Mouse (Mus musculus): Measurements from ENCODE around the gene Slc17a7. TPM values are rescaled to one million over a fixed set of nuclear protein-coding genes. Genes with fewer than 3 reads are reported as not detected.
"Not testable (repeated sequence)": the region's sequence is repeated elsewhere in the genome, so short reads cannot be mapped to it uniquely, and the experiment has no call there.

The Slc17a7 gene
- total RNA-seq, 4 experiments from 2014 or later = 1,001 to 1,087 (median 1,026) TPM

- DNase-seq (ENCODE audit: low spot score in 2 of 2) = peak; percentile 96
Measured at GRCm38 (mm10) chr7:45154096-45154992, 9.4 kb upstream of the Slc17a7 start, which contains the start of the genes Pih1d1 and Aldh16a1. Gene Pih1d1 (plus strand): TSS chr7:45154303. Gene Aldh16a1 (minus strand): TSS chr7:45154584.

GRCm38 (mm10) chr7:45154993-45155514, 8.7 kb upstream of the Slc17a7 start:
- no peak for DNase-seq (ENCODE audit: low spot score in 2 of 2)

DNA sequence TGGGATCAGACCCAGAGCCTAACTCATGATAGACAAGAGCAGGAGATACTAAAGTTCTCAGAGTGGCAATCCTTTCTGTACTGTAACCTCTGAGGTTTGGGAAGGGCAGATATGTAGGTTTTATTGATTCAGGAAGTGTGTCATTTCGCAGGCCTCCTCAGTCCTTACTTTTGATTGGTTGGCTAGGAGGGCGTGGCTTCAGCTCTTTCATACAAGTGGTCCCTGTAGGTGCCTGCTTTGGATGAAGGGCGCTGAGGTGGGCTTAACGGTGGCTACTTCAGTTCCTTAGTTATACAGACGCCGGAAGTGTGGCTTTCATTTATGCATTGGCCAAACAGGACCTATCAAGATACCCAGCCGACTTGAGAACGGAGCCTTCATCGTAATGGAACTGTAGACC, 8.2 kb upstream of the Slc17a7 start:
- DNase-seq (ENCODE audit: low spot score in 2 of 2) = no peak

GRCm38 (mm10) chr7:45156206-45156605, 7.5 kb upstream of the Slc17a7 start:
- DNase-seq (ENCODE audit: low spot score in 2 of 2) = no peak

GRCm38 (mm10) chr7:45157459-45157858, 6.3 kb upstream of the Slc17a7 start:
- DNase-seq (ENCODE audit: low spot score in 2 of 2) = peak in 1 of 2 experiments; percentile 75

DNA sequence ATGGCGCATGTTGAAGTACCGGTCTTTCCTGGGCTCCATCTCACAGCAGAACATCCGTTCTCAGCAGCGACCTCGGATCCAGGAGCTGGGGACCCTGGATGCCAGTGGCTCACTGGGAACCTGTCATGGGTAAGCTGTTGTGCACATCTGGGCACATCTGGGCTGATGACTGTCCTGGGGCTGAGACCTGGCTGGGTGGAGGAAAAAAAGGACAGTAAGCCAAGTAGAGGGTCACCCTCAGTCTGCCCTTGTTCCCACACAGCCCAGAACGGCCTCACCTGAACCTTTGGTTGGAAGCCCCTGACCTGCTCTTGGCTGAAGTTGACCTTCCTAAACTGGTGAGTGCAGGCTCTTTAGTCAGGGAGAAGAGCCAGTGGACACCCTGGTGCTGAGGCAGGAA, 4.8 kb upstream of the Slc17a7 start:
- DNase-seq (ENCODE audit: low spot score in 2 of 2) = no peak

DNA sequence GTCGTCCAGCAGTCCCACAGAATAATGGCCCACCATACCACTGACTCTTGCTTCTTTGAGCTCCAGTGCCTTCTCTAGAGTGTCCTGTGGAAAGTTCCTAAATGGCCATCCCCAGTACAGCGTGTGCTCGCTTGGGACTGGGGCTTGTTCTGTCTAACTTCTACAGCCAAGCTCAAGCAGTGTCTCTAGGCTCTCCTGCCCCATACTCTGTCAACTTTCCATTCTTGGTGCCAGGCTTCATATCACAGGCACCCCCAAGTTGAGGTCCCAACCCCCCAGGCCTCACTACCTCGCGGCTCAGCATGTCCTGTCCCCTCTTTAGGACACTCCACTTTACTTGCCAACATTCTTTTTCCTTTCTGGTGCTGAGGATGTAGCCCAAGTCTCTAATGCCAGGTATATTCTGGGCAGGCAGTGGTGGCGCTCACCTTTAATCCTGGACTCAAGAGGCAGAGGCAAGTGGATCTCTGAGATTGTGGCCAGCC, 3.4 kb upstream of the Slc17a7 start:
- no peak for DNase-seq (ENCODE audit: low spot score in 2 of 2)

DNA sequence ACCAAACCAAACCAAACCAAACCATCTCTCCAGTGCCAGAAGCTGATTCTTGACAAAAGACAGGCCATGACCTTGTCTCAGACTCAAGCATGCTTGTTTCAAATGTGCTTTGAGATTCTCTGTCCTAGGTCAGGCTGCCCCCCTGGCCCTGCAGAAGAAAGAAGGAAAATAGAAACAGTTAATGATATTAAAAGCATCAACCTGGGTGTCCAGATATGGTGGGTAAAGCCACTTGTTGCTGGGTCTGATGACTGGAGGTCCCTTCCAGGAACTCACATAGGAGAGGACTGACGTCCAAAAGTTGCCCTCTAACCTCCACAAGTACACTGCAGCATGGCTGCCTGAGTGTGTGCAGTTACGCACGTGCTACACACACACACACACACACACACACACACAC, 2.9 kb upstream of the Slc17a7 start:
- no peak for DNase-seq (ENCODE audit: low spot score in 2 of 2)

DNA sequence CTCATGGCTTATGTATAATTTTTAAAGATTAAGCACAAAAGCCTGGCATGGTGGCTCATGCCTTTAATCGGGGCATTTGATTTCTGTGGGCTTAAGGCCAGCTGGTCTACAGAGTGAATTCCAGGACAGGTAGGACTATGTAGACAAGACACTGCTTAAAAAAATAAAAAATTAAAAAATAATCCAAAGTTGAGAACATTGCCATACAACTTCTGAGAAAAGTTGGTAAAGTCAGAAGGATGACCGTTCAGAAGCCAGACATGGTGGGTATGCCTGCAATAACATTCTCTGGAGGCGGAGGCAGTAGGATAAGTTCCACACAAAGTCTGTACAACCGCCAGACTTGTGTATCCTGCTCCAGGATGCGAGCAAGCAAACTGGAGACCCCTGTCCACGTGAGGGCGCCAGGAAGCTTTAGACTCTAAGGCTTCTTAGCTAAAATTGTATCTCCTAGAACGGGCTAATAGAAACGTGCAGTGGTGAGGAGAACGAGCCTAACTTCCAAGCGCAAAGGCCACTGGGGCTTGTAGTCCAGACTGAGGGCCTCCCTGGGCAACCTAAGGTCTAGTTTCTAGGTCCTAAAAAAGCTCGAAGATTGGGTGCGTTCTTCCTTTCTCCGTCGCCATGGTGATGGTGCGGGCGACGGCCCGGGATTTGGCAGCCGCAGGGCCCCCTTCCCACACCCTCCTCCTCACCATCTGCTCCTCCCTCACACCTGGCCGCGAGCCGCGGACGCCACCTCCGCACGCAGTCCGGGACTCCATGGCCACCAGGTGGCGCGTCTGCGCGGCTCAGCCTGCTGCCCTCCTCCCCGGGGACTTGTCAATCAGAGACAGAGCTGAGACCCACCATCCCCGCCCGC, 1.9 kb upstream of the Slc17a7 start:
- peak; percentile 86 to 95 for DNase-seq (ENCODE audit: low spot score in 2 of 2)

DNA sequence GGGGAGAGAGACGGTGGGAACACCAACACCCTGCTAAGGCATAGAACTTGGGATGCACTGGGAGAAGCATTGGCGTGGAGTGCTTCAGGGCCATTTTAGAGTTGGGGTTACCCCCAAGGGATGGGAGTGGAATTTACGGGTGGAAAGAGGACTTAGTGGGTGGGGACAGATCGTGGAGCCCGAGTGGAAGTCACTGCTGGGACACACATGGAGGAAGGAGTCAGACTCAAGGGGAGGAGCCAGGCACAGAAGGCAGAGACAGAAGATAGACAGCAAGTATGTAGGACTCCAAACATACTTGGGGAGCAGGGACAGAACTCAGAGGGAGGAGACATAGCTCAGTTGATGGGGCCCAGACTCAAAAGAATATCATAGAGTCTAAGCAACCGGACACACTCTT, 1.2 kb upstream of the Slc17a7 start:
- no peak for DNase-seq (ENCODE audit: low spot score in 2 of 2)

DNA sequence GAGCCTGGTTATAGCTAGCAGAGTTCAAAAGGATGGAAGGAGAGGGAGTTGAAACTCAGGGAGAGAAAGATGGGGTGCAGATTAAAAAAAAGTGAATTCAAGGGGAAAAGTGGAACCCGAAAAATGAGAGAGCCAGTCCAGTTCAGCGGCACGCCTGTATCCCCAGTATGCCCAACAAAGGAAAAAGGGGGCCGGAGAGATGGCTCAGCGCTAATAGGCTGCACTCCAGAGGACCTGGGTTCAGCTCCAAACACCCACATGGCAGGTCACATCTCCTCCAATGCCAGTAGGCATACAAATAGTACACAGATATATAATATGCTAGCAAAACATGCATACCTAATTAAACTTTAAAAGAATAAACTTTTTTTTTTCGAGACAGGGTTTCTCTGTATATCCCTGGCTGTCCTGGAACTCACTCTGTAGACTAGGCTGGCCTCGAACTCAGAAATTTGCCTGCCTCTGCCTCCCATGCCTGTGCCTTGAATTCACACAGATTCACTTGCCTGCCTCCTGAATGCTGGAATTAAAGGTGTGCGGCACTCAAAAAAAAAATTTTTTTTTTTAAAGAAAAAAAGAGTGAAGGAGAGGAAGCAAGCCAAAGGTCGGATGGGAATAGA, 643 bp upstream of the Slc17a7 start:
- no peak for DNase-seq (ENCODE audit: low spot score in 2 of 2)

DNA sequence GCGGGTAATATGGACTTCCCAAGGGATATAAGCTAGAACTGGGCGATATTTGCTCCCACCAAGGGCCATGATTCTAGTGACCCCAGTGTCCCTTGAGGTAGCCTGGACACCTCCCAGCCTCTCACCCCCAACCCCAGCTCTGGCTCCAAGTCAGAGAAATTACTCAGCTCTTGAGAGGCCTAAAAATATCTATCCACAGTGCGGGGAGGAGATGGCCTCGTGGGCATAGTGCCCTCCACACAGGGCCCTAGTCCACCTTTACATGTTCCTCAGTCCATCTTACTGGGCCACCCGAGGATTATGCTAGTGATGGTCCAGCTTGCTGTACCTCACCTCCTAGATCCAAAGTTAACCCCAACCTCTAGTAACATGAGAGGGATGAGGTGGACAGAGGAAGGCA, 1.1 kb downstream of the Slc17a7 start:
- no peak for DNase-seq (ENCODE audit: low spot score in 2 of 2)

- no peak for DNase-seq (ENCODE audit: low spot score in 2 of 2)
Measured at GRCm38 (mm10) chr7:45165701-45166100, 2.0 kb downstream of the Slc17a7 start.

DNA sequence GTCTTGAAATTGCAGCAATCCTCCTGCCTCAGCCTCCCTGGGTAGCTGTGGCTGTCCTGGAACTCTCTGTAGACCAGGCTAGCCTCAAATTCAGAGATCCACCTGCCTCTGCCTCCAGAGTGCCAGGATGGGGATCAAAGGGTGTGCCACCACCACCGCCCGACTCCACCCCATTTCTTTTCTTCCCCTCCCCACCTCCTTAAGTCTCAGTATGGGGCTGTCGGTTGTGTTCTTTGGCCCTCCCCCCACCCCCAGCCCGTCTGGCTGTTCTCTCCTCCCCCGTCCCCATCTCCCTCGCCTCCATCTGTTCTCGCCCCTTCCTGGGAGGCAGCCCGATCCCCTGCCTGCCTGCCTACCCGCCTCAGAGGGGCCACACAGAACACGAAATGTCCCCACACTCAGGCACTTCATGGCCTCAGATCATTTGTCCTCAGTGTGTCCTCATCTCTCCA, 3.2 kb downstream of the Slc17a7 start:
- peak in 1 of 2 experiments; percentile 63 for DNase-seq (ENCODE audit: low spot score in 2 of 2)

DNA sequence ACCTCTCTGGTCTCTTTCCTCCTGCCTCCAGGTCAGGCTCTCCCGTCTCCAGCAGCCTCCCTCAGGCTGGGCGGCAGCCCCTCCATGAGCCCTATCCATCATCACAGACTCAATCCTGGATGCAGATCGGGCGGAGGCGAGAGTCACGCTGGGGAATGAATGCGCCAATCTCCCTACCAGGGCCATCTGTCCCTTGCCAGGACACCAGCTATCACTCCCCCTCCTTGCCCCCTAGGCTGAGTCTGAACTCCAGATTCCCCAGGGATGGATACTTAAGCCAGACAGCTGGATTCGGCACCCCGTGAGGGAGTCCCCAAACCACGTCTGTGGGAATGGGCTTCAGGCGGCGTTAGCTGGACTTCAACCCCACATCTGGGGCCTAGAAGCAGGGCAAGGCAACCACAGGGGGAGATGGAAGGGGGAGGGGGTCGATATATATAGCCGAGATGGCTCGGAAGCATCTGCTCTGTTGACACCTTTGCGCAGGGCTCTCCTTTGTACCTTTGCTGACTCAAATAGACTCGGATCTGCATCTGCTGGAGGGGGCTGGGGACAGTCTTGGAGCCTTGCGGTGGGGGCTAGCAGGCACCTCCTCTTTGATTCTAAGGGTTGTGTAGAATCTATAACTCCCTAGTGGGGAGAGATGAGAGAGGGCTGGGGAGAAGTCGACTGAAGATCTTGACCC, 4.2 kb downstream of the Slc17a7 start:
- DNase-seq (ENCODE audit: low spot score in 2 of 2) = peak in 1 of 2 experiments; percentile 70

DNA sequence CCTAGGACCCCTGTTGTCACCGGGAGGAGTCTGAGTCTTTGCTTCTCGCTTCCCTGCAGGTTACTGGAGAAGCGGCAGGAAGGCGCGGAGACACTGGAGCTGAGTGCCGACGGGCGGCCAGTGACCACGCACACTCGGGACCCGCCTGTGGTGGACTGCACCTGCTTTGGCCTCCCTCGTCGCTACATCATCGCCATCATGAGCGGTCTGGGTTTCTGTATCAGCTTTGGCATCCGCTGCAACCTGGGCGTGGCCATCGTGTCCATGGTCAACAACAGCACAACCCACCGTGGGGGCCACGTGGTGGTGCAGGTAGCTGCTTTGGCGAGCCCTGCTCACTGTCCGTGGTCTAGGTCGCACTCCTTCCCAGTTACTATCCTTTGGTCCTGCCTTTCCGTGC, 4.9 kb downstream of the Slc17a7 start:
- no peak for DNase-seq (ENCODE audit: low spot score in 2 of 2)

DNA sequence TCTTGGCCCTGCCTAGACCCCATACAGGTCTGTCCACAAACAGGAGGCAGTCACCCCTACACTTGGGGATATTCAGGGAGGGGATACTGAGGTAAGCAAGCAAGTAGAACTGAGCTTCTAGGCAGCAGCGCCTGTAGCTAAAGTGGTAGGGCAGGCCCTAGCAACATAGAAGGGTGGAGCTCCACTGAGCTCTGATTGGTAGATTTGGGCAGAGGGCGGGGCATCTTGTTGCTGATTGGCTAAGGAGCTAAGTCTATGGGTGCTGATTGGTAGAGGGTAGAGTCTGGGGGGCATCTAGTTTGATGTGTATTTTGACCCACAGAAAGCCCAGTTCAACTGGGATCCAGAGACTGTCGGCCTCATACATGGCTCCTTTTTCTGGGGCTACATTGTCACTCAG, 5.7 kb downstream of the Slc17a7 start:
- DNase-seq (ENCODE audit: low spot score in 2 of 2) = peak in 1 of 2 experiments; percentile 73

DNA sequence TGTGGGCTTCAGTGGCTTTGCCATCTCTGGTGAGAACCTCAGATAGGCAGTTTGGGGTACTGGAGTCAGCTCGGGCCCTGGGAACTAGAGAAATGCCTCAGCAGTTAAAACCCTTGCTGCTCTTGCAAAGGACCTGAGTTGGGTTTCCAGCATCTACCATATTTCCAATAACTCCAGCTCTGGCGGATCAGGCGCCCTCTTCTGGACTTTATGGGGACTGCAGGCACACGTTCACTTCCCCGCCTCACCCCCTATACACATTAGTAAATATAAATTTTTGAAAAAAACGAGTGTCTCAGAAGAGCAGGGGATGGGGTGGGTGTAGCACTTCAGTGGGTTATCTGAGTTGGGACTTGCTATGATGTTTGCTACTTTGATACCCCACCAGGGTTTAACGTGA, 9.2 kb downstream of the Slc17a7 start:
- no peak for DNase-seq (ENCODE audit: low spot score in 2 of 2)

- DNase-seq (ENCODE audit: low spot score in 2 of 2) = not testable (repeated sequence)
Measured at GRCm38 (mm10) chr7:45173772-45174171, 10.0 kb downstream of the Slc17a7 start.

- no peak for DNase-seq (ENCODE audit: low spot score in 2 of 2)
Measured at GRCm38 (mm10) chr7:45174567-45175280, 11.0 kb downstream of the Slc17a7 start.
